Mouse (Mus musculus): ENCODE results near the gene Wfdc12. TPM values are rescaled to one million over a fixed set of nuclear protein-coding genes. Genes with fewer than 3 reads are reported as not detected.

Wfdc12 gene
- polyA plus RNA-seq, 1 experiment from 2014 or later: 0.26 TPM

- Histone ChIP-seq H3K4me3 (ENCODE audit: low read depth, low read length) (no peak overlapping the region), H3K27ac (ENCODE audit: low read length) (no peak overlapping the region)
- 77% methylated on average over 5 of the region's 5 CpGs for WGBS
Observed at GRCm38 (mm10) chr2:164195971-164196699, 5.7 kb upstream of the Wfdc12 start.

GRCm38 (mm10) chr2:164194959-164195630, 4.7 kb upstream of the Wfdc12 start:
- 65% methylated on average over 5 of the region's 5 CpGs for WGBS
- H3K4me2 ChIP-seq (replicated peaks; ENCODE audit: low read depth, low read length): no peak overlapping the region
- ATAC-seq (no peak), DNase-seq (ENCODE audit: low spot score) (no peak)
- no peak overlapping the region for H3K27ac ChIP-seq (ENCODE audit: low read length)
- H3K9me3 ChIP-seq (ENCODE audit: low read length): no peaks in the 10 kb centered on the region
- no peak overlapping the region for H3K4me3 ChIP-seq (ENCODE audit: low read depth, low read length)
- no peaks in the 10 kb centered on the region for H3K36me3 ChIP-seq (ENCODE audit: insufficient read depth, low read length)
- no peaks in the 10 kb centered on the region for H3K27me3 ChIP-seq (replicated peaks; ENCODE audit: insufficient read depth, low read length)
- H3K4me1 ChIP-seq (ENCODE audit: insufficient read depth, low read depth, low read length): no peaks in the 10 kb centered on the region
- TF ChIP-seq CTCF (IDR thresholded peaks at IDR 0.05): no peak
- no peak for TF ChIP-seq EP300 (IDR thresholded peaks at IDR 0.05)
- no peak overlapping the region for H3K9ac ChIP-seq (replicated peaks; ENCODE audit: low read depth)

More at GRCm38 (mm10) chr2:164195971-164196699, 5.7 kb upstream of the Wfdc12 start:
- H3K9me3 ChIP-seq (ENCODE audit: low read length): no peaks in the 10 kb centered on the region
- DNase-seq (ENCODE audit: low spot score) (no peak), ATAC-seq (no peak)
- no peaks in the 10 kb centered on the region for H3K4me1 ChIP-seq (ENCODE audit: insufficient read depth, low read depth, low read length)
- TF ChIP-seq CTCF (IDR thresholded peaks at IDR 0.05) (no peak), EP300 (IDR thresholded peaks at IDR 0.05) (no peak)
- no peaks in the 10 kb centered on the region for H3K27me3 ChIP-seq (replicated peaks; ENCODE audit: insufficient read depth, low read length)
- no peak overlapping the region for H3K9ac ChIP-seq (replicated peaks; ENCODE audit: low read depth)
- H3K36me3 ChIP-seq (ENCODE audit: insufficient read depth, low read length): no peaks in the 10 kb centered on the region
- H3K4me2 ChIP-seq (replicated peaks; ENCODE audit: low read depth, low read length): no peak overlapping the region

DNA sequence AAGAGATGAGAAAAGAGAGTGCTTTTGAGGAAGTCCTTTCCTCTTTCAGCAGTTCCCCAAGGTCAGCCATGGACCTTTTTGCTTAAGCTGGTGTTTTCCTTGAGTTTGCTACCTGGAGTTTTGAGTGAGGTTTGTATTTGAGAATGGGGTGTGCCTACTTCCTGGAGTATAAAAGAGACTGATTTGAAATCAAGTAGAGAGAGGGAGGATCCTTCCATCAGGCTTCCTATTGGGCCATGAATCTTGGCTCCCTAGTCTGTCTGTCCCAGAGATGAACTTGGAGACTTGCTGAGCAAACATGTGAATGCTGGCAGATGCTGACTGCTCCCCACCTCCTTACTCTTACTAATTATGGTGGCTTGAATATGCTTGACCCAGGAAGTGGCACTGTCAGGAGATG, 1.9 kb upstream of the Wfdc12 start:
- no peaks in the 10 kb centered on the region for H3K27me3 ChIP-seq (replicated peaks; ENCODE audit: insufficient read depth, low read length)
- no peak overlapping the region for H3K27ac ChIP-seq (ENCODE audit: low read length)
- no peak for TF ChIP-seq CTCF (IDR thresholded peaks at IDR 0.05)
- TF ChIP-seq EP300 (IDR thresholded peaks at IDR 0.05): no peak
- ATAC-seq (no peak), DNase-seq (ENCODE audit: low spot score) (no peak)
- H3K4me2 ChIP-seq (replicated peaks; ENCODE audit: low read depth, low read length): no peak overlapping the region
- no peaks in the 10 kb centered on the region for H3K9me3 ChIP-seq (ENCODE audit: low read length)
- no peak overlapping the region for H3K9ac ChIP-seq (replicated peaks; ENCODE audit: low read depth)
- H3K4me1 ChIP-seq (ENCODE audit: insufficient read depth, low read depth, low read length): no peaks in the 10 kb centered on the region
- H3K36me3 ChIP-seq (ENCODE audit: insufficient read depth, low read length): no peaks in the 10 kb centered on the region
- H3K4me3 ChIP-seq (ENCODE audit: low read depth, low read length): no peak overlapping the region

- ATAC-seq (no peak), DNase-seq (ENCODE audit: low spot score) (no peak)
- Histone ChIP-seq H3K27me3 (replicated peaks; ENCODE audit: insufficient read depth, low read length) (no peaks in the 10 kb centered on the region), H3K9me3 (ENCODE audit: low read length) (no peaks in the 10 kb centered on the region), H3K9ac (replicated peaks; ENCODE audit: low read depth) (no peak overlapping the region), H3K27ac (ENCODE audit: low read length) (no peak overlapping the region), H3K4me3 (ENCODE audit: low read depth, low read length) (no peak overlapping the region), H3K36me3 (ENCODE audit: insufficient read depth, low read length) (no peaks in the 10 kb centered on the region), H3K4me2 (replicated peaks; ENCODE audit: low read depth, low read length) (no peak overlapping the region), H3K4me1 (ENCODE audit: insufficient read depth, low read depth, low read length) (no peaks in the 10 kb centered on the region)
- TF ChIP-seq CTCF (IDR thresholded peaks at IDR 0.05): peak; percentile 69
- no peak for TF ChIP-seq EP300 (IDR thresholded peaks at IDR 0.05)
- WGBS: 39% methylated on average over 5 of the region's 5 CpGs
Observed at GRCm38 (mm10) chr2:164188722-164189121, 1.7 kb downstream of the Wfdc12 start.

GRCm38 (mm10) chr2:164184145-164184719, 6.2 kb downstream of the Wfdc12 start:
- no peak overlapping the region for H3K4me3 ChIP-seq (ENCODE audit: low read depth, low read length)
- no peaks in the 10 kb centered on the region for H3K9me3 ChIP-seq (ENCODE audit: low read length)
- no peaks in the 10 kb centered on the region for H3K27me3 ChIP-seq (replicated peaks; ENCODE audit: insufficient read depth, low read length)
- TF ChIP-seq EP300 (IDR thresholded peaks at IDR 0.05): no peak
- no peaks in the 10 kb centered on the region for H3K36me3 ChIP-seq (ENCODE audit: insufficient read depth, low read length)
- WGBS: 33% methylated on average over 9 of the region's 9 CpGs
- H3K4me2 ChIP-seq (replicated peaks; ENCODE audit: low read depth, low read length): no peak overlapping the region
- ATAC-seq (no peak), DNase-seq (ENCODE audit: low spot score) (peak; percentile 23)
- H3K4me1 ChIP-seq (ENCODE audit: insufficient read depth, low read depth, low read length): no peaks in the 10 kb centered on the region
- H3K9ac ChIP-seq (replicated peaks; ENCODE audit: low read depth): no peak overlapping the region
- no peak overlapping the region for H3K27ac ChIP-seq (ENCODE audit: low read length)

DNA sequence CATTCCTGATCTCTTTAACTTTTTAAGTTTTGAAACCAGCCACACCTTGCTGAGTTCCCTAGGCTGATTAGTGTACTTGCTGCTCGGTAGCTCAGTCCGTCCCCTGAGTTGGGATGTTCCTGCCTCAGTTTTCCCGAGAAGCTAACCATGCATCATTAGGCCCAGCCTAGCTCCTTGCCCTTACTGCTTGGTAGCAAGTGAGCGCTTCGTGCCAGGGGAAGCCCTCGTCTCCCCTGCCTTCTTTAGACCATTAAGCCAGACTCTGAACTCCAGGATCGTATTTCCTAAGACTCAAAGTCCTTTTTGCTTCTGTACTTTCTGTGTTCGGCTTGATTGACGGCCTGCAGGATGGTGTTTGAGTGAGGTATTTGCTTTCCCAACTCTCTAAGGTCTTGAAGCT, 7.1 kb downstream of the Wfdc12 start:
- Histone ChIP-seq H3K27ac (ENCODE audit: low read length) (no peak overlapping the region), H3K4me2 (replicated peaks; ENCODE audit: low read depth, low read length) (no peak overlapping the region), H3K4me3 (ENCODE audit: low read depth, low read length) (no peak overlapping the region), H3K36me3 (ENCODE audit: insufficient read depth, low read length) (no peaks in the 10 kb centered on the region), H3K9ac (replicated peaks; ENCODE audit: low read depth) (no peak overlapping the region), H3K4me1 (ENCODE audit: insufficient read depth, low read depth, low read length) (no peaks in the 10 kb centered on the region), H3K27me3 (replicated peaks; ENCODE audit: insufficient read depth, low read length) (no peaks in the 10 kb centered on the region), H3K9me3 (ENCODE audit: low read length) (no peaks in the 10 kb centered on the region)
- DNase-seq (ENCODE audit: low spot score) (no peak), ATAC-seq (no peak)
- TF ChIP-seq EP300 (IDR thresholded peaks at IDR 0.05) (no peak), CTCF (IDR thresholded peaks at IDR 0.05) (no peak)
- 57% methylated on average over 9 of the region's 9 CpGs for WGBS
